Mouse (Mus musculus): ENCODE results near the gene Tsks.
A peak's percentile ranks its signal among the peaks of the same experiment; 100 is the strongest.

Tsks gene

DNA sequence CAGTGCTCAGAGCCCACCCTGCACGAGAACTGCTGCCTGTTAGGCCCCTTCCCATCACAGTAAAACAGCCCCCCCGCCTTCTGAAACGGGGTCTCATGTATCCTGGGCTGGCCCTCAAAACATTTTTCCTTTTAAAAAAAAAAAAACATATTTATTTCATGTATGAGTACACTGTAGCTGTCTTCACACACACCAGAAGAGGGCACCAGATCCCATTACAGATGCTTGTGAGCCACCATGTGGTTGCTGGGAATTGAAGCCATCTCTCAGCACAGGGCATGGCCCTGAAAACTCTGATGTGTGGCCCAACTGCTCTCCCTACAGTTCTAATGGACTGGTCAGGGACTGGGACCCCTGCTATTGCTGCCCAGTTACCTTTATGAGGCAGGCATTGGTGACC, 35.3 kb downstream of the Tsks start:
- DNase-seq (ENCODE audit: low read depth) = no peak

DNA sequence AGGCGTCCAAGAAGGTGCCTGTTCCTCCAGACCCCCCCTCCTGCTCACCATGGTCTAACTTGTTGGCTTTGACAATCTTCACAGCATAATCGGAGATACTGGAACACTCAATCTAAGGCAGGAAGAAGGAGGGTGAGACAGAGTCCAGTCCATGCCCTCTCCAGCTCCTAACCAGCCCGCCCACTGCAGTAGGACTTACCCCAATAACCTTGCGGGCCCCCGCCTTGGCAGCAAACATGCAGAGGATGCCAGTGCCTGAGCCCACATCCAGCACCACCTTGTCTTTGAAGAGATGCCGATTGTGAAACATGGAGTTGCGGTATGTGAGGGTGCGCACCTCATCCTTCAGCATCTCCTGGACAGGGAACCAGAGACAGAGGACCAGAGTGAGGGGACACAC, 38.5 kb downstream of the Tsks start:
- no peak for DNase-seq (ENCODE audit: low read depth)

DNA sequence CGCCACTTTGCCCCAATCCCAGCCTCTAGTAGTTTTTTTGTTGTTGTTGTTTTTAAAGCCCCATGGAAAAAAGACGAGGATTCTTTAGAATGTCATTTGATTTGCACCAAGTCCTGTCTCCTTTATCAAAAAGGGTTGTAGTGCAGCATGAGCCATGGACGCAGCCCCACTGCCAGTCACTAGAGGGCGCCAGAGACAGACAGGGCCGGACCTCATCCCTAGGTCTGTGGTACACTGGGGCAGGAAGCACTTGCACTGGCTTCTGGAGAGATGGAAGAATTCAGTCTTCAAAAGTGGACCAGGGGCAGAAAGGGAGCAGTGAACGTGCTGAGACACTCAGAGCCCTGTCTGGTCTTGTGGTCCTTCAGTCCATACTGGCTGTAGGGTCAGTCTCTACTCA, 40.1 kb downstream of the Tsks start:
- peak; percentile 91 for DNase-seq (ENCODE audit: low read depth)

- DNase-seq (ENCODE audit: low read depth) = no peak
These were observed 41.2 kb downstream of the Tsks start for GRCm38 (mm10) chr7:44983944-44984832.

- no peak for DNase-seq (ENCODE audit: low read depth)
These were observed 41.8 kb downstream of the Tsks start for GRCm38 (mm10) chr7:44984833-44985164.

GRCm38 (mm10) chr7:44985595-44986191, 42.7 kb downstream of the Tsks start:
- peak; percentile 62 for DNase-seq (ENCODE audit: low read depth)

GRCm38 (mm10) chr7:44986192-44986878, 43.3 kb downstream of the Tsks start, which contains the start of gene Prmt1:
Gene Prmt1, minus strand, starts transcription at chr7:44986568.
- peak; percentile 100 for DNase-seq (ENCODE audit: low read depth)

DNA sequence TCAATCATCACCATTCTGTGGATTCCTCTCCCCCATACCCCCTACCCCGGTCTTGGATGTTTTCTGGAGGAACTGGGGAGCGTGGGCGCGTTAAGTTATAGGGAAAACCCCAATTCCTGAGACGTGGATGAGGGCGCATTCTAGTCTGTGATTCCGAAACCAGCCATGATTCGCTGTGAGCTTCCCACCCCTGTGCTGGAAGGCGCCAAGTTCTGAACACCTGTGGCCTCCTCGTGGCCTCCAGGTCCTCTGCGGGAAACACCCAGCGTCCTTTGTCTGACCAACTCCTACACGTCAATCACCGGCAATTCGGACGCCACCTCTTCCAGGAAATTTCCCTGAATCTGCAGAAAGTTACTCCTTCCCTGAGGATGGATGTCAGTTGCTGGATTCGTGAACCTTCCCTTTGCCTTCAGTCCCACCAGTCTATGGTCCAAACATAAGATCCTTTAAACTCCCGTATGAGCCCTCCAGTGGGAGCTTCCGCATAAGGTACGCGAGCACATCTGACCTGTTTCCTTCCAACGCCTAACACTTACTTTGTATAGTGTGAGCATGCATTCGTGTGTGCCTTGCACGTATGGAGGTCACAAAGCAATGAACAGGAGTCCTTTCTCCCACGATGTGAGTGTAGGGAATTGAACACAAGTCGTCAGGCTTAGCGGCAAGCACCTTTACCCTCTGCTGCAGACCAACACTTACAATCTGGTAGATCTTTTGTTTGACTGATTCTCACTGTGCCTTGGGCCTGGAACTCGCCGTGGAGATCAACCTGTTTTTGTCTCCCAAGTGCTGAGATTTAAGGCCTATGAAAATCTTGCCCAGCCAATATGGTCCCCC, 44.1 kb downstream of the Tsks start:
- DNase-seq (ENCODE audit: low read depth) = no peak

GRCm38 (mm10) chr7:44996672-44997071, 53.7 kb downstream of the Tsks start:
- DNase-seq (ENCODE audit: low read depth) = no peak

DNA sequence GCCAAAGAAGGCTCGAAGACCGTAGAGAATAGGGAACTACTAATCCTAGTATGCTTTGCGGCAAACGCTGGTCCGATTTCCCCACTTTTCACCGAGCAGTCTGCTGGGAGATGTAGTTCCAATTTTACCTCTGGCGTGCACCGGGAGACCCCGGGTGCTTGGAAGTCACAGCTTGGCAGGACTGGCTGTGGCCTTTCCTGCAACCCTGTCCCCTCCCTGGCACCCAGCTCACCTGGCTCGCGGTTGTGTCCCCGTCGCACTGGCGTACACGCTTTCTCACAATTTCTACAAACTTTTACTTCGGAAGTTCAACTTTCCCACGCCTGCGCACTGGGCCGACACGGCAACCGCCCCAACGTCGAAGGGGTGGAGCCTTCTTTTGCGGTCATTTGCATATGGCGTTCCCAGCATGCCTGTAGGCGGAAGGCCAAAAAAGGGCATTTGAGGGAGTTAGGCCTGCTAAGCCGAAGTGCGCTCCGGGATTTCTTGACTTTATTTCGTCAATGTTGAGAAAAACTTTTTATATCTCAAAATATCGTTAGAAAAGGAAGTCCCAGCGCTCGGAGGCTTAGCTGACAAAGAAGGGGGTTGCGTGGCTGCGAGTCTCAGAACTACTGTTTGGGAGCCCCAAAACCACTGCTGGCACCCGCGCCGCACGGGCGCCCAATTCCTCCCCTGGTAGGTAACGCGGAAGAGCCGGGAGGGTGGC, 54.4 kb downstream of the Tsks start, which contains the start of gene Irf3:
Gene Irf3 (plus strand): TSS at position 418 of the 709 bp plus-strand sequence.
- DNase-seq (ENCODE audit: low read depth) = peak; percentile 99

- no peak for DNase-seq (ENCODE audit: low read depth)
These were observed 55.0 kb downstream of the Tsks start for GRCm38 (mm10) chr7:44997940-44998428.

- peak; percentile 44 for DNase-seq (ENCODE audit: low read depth)
These were observed 55.5 kb downstream of the Tsks start, which contains the start of gene Bcl2l12 for GRCm38 (mm10) chr7:44998501-44998955. Gene Bcl2l12, minus strand, starts transcription at chr7:44998712.

DNA sequence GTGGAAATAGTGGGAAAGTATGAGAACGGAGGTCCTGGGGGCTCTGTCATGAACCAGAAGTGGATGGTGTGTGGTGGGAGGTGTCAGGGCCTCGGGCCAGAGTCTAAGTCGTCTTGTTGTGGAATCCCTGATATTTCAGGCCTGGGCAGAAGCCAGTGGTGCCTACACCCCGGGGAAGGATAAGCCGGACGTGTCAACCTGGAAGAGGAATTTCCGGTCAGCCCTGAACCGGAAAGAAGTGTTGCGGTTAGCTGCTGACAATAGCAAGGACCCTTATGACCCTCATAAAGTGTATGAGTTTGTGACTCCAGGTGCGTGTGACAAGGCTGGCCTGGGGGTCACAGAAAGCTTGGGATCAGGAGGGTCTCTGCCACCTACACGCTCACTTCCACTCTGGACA, 56.7 kb downstream of the Tsks start:
- no peak for DNase-seq (ENCODE audit: low read depth)

DNA sequence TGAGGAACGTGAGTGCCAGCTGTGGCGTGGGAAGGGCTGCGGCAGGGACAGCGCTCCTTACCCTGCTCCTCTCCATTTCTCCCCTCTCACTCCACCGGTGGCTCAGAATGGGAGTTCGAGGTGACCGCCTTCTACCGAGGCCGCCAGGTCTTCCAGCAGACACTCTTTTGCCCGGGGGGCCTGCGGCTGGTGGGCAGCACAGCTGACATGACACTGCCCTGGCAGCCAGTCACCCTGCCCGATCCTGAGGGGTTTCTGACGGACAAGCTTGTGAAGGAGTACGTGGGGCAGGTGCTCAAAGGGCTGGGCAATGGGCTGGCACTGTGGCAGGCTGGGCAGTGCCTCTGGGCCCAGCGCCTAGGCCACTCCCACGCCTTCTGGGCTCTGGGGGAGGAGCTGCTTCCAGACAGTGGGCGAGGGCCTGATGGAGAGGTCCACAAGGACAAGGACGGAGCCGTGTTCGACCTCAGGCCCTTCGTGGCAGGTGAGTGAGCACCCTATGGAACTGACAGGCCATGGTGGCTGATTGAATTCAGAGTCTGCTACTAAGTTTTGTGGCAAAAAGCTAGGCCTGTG, 57.6 kb downstream of the Tsks start:
- no peak for DNase-seq (ENCODE audit: low read depth)

- DNase-seq (ENCODE audit: low read depth) = no peak
These were observed 59.4 kb downstream of the Tsks start for GRCm38 (mm10) chr7:45002440-45002839.

- DNase-seq (ENCODE audit: low read depth) = no peak
These were observed 61.5 kb downstream of the Tsks start for GRCm38 (mm10) chr7:45004546-45004945.

GRCm38 (mm10) chr7:45005321-45005992, 62.5 kb downstream of the Tsks start:
- DNase-seq (ENCODE audit: low read depth) = no peak

GRCm38 (mm10) chr7:45006503-45006902, 63.5 kb downstream of the Tsks start:
- DNase-seq (ENCODE audit: low read depth) = no peak

DNA sequence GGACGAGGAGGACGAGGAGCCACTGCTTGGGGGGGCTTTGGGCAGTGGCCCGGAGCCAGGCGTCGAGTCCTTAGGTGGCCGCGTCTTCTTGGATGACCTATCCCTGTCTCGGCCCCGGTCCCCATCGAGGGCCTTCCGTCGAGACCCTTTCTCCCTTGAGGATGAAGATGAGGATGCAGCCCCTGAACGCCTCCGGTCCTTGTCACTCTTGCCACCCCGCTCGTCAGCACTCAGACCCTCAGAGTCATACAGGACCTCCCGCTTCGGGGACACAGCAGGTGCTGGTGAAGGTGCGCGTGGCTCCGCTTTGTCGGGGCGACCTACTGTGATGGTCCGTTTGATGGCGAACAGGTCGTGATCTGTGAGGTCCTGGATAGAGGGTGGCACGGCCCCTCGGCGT, 64.1 kb downstream of the Tsks start:
- no peak for DNase-seq (ENCODE audit: low read depth)
